Mouse (Mus musculus): Measurements from ENCODE around the gene Padi3.

Gene Padi3

DNA sequence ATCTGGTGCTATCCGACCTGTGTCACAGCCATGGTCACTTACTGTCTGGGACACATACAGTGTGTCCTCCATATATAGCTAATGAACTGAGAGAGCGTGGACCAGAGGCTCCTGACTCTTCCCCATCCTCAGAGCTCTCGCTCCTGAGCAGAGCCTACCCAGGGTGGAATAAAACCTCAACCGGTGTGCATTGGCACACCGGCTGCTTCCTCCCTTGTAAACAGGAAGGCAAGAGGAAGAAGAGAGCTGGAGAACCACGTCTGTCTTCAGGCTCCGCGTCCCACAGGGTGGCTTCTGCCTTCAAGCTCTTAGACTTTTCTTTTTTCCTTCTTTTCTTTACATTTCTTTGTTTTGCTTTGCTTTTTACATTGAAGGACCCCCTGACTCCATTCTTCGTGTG, 27.6 kb downstream of the Padi3 start:
- no peak for DNase-seq (ENCODE audit: extremely low spot score, low read depth, low spot score)

DNA sequence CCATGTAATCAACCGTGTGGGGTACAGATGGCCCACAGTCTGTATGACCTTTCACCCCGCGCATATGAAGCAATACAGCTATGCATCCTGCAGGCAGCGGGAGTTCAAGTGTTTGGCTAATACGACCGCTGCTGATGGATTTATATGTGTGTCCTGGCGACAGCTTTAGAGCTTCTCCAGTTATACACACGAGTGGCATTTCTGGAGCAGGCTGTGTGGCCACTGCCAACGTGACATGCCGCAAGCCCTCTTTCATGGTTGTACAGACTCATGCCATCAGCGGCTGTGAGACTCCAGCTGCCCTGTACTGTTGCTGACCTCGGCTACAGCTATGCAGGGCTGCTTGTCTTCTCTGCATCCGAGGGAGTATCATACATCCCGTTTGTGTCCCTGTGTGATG, 29.9 kb downstream of the Padi3 start:
- DNase-seq (ENCODE audit: extremely low spot score, low read depth, low spot score), result no peak

DNA sequence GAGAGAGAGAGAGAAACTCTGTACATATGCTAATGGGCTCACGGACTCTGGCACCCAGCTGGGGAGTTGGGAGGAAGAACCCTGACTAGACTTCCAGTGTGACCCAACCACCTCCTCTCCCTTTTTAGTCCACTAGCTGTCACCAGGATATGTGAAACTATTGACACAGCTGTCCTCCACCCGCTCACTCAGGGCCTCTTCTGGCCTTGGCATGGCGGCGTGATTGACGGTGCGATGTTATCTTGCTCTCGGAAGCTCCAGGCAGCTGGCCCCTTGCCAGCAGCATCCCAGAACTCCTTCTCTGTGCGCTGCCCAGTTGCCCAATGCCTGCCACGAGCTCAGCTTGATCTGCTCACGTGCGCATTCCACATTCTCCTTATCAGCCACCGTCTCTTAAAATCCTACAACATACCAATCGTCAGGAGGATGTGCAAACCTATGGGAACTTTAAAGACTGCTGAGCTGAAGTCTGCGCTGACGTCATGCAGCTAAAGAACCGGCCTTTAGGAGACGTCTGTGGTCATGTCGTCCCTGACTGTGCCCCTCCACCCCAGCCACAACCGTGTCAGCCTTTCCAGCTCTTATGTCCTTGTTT, 30.5 kb downstream of the Padi3 start:
- DNase-seq (ENCODE audit: extremely low spot score, low read depth, low spot score), result no peak

DNA sequence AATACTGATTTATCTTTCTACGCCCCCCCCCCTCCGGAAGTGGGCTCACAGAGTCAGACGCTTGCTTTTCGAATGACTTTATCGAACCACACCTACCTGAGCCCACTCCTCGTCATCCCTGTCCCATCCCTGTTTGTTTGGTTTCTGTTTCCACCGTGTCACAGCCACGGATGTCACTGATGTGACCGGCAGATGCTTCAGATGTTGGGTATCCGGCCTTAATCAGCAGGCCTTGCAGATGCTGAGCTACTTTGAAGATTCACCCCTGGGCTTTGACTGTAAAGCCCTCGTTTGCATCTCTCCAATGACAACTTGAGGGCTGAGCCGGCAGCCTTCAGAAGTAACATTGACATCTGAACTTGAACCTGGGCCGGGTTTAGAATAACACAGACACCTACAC, 33.8 kb downstream of the Padi3 start:
- no peak for DNase-seq (ENCODE audit: extremely low spot score, low read depth, low spot score)

DNA sequence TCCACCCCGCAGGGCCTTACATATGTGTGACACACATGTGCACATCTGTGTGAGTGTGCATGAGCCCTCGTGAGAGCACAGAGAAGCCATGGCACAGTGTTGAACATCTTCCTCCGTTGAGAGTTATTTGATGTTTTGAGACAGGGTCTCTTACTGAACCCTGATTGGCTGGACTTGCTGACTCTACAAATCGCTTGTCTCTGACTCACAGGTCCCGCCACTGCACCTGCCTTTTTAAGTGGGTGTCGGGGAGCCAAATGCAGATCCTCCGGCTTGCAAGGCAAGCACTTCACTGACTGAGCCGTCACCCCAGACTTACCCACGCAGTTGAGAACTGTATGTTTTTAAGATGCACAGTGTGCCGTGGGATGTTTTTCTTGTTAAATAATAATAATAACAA, 34.6 kb downstream of the Padi3 start:
- no peak for DNase-seq (ENCODE audit: extremely low spot score, low read depth, low spot score)

DNA sequence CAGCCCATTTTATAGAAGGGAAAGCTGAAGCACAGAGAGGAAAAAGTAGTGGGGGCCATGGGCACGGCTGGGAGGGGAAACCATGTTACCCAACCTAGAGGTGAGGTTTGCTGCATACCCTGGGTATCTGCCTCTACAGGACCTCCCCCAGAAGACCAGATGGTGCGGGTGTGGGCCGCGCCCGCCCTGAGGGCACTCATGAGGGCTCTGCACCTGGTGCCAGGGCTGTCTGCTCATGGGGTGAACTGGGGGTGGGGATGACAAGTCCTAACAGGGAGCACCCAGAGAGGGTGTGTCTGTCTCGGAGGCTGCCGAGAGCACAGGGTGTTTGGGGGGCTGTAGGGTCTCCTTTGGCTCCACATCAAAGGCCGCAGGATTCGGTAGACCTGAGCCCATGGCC, 35.6 kb downstream of the Padi3 start:
- DNase-seq (ENCODE audit: extremely low spot score, low read depth, low spot score), result no peak

DNA sequence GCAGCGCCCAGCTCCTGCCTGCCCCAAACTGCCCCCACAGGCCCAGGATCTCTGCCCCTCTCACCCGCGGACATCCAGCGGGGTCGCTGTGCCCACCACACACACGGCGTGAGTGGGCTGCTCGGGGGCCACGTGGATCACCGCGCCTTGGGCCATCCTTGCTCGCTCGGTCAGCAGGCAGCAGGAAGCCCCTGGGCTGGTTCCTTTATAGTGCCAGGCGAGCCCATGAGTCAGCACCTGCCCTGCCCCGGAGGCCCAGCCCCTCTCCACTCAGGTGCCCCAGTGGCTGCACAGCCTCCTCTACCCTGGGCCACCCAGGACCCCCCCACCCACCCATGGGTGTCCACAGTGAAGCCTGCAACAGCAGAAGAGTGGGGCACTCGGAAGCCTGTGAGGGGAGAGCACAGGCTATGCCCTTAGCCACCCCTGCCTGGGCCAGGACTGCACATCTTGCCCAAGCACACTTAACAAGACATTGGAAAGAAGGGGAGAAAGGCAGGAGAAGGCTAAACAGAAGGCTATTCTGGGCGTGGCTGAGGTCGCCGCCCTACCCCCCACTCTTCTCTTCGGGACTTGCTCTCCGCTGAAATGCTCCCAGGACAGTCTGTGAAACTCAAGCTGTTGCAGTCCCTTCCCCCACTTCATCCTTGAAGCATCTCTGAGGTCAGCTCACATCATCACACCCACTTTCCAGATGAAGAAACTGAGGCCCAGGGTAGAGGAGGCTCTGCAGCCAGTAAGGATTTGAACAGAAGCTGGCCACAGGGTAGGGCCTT, 36.2 kb downstream of the Padi3 start, which contains the start of gene Padi4:
Padi4 (minus strand) TSS at position 212 of the 776 bp plus-strand sequence.
- DNase-seq (ENCODE audit: extremely low spot score, low read depth, low spot score), result no peak

DNA sequence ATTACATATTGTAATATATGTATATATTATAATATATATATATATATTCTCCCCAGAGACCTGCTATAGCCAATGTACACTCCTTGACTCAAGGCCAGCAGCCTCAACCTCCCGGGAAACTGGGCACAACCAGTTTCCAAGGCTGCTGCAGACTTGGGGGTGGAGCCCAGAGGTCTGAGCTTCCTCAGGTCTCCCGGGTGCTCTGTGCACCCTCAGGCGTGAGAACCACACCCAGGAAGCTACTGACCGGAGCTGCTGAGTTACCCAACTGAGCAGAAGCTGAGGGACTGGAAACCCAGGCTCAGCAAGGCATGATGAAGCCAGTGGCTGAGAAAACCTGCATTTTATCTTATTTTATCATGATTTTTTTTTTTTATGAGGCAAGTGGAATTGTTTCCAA, 39.4 kb downstream of the Padi3 start:
- no peak for DNase-seq (ENCODE audit: extremely low spot score, low read depth, low spot score)

DNA sequence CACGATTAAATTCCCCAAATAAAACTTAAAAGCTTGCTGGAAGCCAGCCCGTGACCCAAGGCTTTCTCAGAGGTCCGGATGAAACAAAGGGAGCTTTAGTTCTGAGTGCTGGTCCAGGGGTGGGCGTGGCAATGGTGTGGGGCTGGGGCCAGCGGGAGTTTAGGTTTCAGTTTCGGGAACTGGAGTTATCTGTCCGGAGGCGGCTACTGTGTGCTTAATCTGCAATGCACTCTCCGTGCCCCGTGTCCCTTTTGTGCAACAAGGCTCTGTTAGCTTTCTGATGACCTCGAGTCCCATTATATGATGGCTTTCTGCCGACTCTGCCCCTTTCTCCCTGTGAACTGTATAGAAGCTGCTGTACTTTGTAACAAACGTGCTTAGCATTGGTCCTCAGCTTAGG, 40.0 kb downstream of the Padi3 start:
- DNase-seq (ENCODE audit: extremely low spot score, low read depth, low spot score), result no peak

DNA sequence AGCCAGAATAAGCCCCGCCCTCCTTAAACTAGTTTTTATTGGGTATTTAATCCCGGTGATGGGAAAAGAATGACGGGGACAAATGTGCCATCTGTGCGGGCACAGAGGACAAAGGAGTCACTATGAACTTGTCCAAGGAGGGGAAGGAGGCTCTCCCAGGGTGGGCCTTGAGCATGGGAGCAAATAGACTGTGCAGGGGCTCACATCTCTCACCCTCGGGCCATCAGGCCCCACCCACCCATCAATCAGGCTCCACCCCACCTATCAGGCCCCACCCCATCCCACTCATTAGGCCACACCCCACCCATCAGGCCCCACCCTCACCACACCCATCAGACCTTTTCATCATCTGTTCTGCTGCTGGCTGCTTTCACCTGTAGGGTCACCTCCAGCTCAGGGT, 41.5 kb downstream of the Padi3 start:
- no peak for DNase-seq (ENCODE audit: extremely low spot score, low read depth, low spot score)

DNA sequence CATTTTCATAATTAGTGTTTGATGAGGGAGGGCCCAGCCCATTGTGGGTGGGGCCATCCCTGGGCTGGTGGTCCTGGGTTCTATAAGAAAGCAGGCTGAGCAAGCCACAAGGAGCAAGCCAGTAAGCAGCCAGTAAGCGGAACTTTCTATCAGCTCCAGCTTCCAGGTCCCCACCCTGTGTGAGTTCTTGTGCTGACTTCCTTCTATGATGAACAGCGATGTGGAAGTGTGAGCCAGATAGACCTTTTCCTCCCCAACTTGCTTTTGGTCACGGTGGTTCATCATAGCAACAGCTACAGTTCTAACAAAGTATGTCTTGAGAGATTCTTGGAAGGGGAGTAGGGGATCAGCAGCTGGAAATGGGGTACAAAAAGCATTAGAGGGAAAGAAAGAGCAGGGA, 44.5 kb downstream of the Padi3 start:
- DNase-seq (ENCODE audit: extremely low spot score, low read depth, low spot score), result no peak

DNA sequence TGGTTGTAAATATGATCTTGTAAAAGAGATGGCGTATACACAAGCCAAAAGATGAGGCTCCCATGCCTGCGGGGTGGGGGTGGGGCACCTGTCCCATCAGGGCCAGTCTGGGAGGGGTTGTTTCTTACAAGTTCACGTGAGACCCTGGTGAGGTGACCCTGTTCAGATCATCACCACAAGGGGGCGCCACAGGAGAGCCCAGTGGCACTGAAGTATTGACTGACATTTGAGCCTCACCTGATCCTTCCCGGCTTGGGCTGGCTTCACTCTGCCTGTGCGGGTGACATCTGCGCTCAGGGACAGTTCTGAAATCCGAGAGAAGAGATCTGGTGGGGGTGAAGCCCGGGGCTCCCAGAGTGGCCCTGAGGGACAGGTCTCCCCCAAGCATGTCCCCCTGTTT, 47.3 kb downstream of the Padi3 start:
- DNase-seq (ENCODE audit: extremely low spot score, low read depth, low spot score), result no peak

DNA sequence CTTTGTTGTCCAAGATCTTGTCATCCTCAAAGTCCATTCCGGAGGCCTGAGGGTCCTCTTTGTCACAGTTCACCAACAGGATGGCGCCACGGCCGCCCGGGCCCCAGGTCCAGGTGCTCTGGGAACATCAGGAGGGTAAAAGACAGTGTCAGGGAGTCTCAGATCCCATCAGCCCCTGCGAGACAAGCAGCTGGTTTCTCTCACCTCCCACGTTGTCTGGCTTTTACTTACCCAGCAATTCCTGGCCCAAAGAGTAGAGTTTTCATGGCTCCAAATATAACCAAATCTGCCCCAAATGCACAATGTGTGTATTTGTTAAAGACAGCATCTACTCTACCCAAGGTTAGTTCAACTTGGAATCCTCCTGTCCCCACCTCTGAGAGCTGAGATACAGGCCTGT, 48.8 kb downstream of the Padi3 start:
- no peak for DNase-seq (ENCODE audit: extremely low spot score, low read depth, low spot score)

DNA sequence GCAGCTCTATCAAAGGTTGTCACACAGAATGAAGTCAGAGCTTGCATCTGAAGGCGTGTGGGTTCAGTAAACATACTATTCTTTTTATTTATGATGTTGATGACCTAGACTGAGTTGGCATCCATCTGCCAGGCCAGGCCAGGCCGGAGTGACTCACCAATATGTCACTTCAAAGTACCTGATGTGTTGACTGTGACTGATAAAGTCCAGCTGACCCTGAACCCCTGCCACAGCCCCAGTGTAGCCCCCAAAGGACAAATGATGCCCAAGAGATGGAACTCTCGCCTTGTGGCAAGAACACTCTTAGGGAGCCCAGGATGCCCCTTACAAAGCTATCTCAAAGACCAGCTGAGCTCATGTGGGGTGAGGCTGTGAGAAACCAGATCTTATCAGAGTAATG, 54.6 kb downstream of the Padi3 start:
- DNase-seq (ENCODE audit: extremely low spot score, low read depth, low spot score), result no peak

DNA sequence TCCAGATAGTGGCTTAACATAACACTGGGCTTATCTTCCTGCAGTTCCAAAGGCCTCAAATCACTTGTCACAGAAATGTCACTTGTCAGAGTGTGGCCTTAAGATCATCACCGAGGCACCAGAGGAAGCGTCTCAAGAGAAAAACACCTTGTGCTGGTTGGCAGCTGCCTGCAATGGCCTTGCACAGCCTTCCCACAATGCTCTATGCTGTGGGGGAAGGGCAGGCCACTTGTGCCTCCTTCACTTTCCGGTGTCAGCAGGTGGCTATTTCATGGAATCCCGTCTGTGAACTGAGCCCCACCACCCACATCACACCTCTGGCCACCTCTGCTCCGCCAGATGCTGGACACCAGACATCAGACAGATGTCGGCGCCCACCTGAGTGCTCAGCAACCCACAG, 57.1 kb downstream of the Padi3 start:
- no peak for DNase-seq (ENCODE audit: extremely low spot score, low read depth, low spot score)

DNA sequence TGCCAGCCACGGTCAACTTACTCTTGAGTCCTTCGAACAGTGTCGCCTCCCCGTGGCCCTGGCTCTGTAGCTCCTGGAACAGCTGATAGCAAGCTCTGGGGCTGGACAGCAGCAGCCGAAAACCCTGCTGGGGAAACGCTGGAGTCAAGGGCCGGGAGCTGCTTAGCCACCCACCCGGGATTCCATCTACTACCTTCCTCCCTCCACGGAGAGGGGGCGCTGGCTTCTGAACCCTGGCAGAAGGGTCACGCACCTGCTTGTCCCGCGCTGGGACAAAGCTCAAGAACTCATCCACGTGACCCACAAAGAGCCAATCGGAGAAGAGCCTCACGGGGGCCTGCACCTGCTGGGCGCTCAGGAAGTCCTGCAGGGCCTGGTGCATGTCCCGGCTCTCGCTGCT, 60.1 kb downstream of the Padi3 start:
- DNase-seq (ENCODE audit: extremely low spot score, low read depth, low spot score), result no peak

DNA sequence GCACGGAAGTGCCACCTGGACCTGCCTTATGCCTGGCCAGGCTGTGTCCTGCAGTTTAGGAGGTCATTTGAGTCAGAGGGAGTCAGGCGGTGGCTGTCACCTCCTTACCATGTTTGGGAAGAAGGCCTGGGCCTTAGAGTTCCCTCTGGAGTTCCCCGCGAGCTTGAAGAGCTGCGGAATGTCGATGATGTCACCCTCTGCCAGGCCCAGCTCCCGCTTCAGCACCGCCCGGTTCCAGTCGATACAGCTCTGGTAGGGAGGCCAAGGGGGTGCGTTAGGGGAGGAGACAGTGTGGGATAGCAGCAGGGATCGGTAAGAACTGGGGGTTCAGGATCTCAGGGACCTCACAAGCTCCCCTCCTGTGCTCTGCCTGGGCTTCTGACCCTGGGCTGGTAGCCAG, 62.5 kb downstream of the Padi3 start:
- DNase-seq (ENCODE audit: extremely low spot score, low read depth, low spot score), result no peak

DNA sequence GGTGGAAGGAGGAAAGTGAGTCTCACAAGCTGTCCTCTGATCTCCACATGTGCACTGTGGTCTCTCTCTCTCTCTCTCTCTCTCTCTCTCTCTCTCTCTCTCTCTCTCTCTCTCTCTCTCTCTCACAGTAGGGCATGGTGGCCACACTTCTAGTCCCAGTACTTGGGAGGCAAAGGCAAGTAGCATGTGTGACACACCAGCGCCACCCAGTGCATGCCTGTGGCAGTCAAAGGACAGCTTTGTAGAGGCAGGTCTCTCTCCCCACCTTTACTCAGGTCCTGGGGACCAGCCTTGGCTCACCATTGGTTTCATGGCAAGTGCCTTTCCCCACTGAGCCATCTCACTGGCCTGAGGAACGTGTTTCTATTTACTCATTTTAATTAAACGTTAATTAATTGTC, 65.8 kb downstream of the Padi3 start:
- DNase-seq (ENCODE audit: extremely low spot score, low read depth, low spot score), result no peak

DNA sequence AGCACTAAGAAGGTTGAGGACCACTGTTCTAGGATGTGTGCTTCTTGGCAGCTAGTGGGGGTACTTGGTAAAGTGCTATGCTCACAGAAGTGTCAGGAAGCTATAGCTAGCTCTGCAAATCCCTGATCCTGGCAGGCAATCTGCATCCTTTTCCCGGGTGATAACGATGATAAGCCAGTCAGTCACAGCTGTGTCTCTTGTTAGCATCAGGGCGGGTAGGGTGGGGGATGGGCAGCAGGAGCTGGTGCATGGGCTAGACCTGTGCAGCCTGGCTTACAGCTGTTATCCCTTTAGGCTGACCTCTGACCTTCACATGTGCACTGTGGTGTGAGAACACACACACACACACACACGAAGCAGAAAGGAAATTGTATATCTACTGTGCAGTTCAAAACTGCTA, 67.4 kb downstream of the Padi3 start:
- no peak for DNase-seq (ENCODE audit: extremely low spot score, low read depth, low spot score)

DNA sequence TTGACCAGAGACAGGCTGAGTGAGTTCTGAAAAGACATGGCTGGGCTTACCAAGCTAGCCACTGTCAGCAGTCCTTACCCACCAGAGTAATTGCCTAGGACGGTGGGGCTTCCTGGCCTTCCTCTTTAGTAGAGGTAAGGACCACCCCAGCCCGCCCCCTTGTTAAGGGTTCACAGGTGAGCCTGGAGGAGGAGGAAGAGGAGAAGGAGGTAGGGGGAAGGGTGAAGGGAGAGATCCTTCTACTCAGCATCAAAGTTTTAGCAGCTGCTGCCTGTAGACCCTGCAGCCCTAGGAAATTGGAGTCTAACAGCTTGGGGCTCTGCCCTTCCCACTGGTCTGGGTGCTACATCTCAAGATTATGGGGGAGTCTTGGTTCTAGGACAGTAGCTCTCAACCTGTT, 67.9 kb downstream of the Padi3 start, which contains the start of gene Padi6:
Padi6 (minus strand) TSS at position 101 of the 400 bp plus-strand sequence.
- DNase-seq (ENCODE audit: extremely low spot score, low read depth, low spot score), result no peak

DNA sequence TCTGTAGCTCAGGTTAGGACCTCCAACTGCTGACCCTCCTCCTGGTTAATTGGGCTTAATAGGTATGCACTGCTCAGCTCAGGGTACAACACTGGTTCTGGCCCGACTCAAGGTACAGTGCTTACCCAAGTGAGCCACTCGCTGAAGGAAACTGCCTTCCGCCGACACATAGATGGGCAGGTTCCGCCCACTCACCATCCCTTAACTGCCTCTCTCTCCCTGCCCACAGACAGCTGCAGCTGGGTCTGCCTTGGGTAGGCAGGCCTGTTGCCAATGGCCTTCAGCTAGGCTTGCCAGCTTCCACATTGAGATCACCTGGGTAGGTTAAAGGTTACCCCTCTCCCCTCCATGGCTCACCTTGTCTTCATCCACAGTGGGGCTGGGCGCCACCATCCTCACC, 69.0 kb downstream of the Padi3 start:
- DNase-seq (ENCODE audit: extremely low spot score, low read depth, low spot score), result no peak

DNA sequence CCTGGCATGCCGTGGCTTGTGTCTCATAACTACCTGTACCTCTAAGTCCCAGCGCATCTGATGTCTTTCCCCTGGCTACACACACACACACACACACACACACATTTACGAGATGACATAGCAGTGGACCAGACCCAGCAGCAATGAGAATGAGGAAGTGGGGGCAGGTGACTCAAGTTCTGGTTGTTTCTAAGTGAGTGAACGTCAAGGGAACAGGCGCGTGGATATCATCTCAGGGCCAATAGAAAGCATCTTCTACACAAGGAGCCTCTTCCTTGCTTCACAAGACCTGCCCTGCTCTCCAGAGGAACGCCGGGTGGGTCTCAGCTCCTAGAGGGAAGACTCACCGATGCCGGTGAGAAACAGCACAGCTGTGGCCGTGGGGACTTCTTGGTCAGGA, 69.8 kb downstream of the Padi3 start:
- DNase-seq (ENCODE audit: extremely low spot score, low read depth, low spot score), result no peak

All from hindlimb bud, embryonic 11.5 days (tissue).